Mouse (Mus musculus) megakaryocyte, embryonic 14.5 days (primary cell): ENCODE results near the gene Gm45234. TPM values are rescaled to one million over a fixed set of nuclear protein-coding genes. Genes with fewer than 3 reads are reported as not detected.
"Not testable (repeated sequence)": the region's sequence is repeated elsewhere in the genome, so short reads cannot be mapped to it uniquely, and the experiment has no call there.

Experiments
- H3K27me3 ChIP-seq: replicated peaks from 2 replicates; pipeline ENCODE3; 2012; ENCODE audit warnings: inconsistent platforms
- H3K36me3 ChIP-seq: replicated peaks from 2 replicates; pipeline ENCODE3; 2012; ENCODE audit warnings: low read length, inconsistent platforms, mixed read lengths
- H3K4me1 ChIP-seq: 2 replicates; pipeline ENCODE4 v1.6.1; 2012; ENCODE audit warnings: inconsistent platforms
- H3K4me3 ChIP-seq: replicated peaks from 2 replicates; pipeline ENCODE3; 2012; ENCODE audit warnings: moderate library complexity, mild to moderate bottlenecking, inconsistent platforms
- H3K9me3 ChIP-seq: 2 replicates; pipeline ENCODE4 v1.6.1; 2012; ENCODE audit warnings: inconsistent platforms
- FLI1 ChIP-seq: IDR thresholded peaks from 2 replicates; pipeline ENCODE4 v1.6.1; 2012; ENCODE audit warnings: low read length, inconsistent platforms, mixed read lengths
- GATA1 ChIP-seq: IDR thresholded peaks from 3 replicates; pipeline ENCODE4 v1.6.1; 2012; ENCODE audit warnings: mixed read lengths, low read length, inconsistent platforms, borderline replicate concordance
- polyA plus RNA-seq: library from polyadenylated mRNA; stranded (reverse); fragments of >175 nt; gene quantifications from 2 replicates; pipeline ENCODE4 v1.2.3, GENCODE M21; 2012; ENCODE audit warnings: low replicate concordance; ENCODE audit not compliant: insufficient read depth

The Gm45234 gene
- 43.0 TPM in 1 of 2 replicates, not detected in the other for polyA plus RNA-seq

DNA sequence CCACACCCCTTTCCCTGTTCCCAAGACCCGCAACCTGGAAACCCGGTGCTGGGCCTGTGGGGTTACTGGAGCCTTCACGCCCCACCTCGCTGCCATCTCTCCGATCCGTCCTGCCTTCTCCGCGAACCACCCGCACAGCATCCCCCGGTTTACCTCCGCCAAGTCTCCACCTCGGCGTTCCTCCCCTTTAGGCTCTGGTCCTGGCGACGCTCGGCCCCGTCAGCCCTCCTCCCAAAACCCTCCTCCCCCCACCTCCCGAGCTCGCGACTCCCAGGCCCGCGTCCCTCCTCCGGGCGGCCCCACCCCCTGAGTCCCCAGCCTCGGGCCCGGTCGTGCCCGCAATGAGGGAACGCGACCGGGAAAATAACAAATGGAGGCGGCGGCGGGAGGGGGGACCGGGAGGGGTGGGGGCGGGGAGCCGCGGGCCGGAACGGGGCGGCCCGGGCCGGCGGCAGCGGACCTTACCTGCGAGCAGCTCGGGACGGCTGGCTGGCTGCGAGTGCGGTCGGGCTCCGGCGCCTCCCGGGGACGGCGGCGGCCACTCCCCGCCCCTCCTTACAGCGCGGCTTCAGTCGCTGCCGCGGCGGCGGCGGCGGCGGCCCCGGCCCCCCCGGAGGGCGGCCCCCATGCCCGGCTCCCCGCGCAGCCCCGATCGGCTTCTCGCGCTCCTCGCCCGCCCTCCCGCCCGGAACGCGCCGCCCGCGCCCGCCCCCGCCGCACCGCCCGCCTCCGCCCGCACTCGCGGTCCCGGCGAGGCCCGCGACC, at the start of gene Gm45234, which contains the start of gene Atn1:
Gm45234 (minus strand) TSS at position 191 of the 765 bp plus-strand sequence.
Atn1 (minus strand) TSS at position 694 of the 765 bp plus-strand sequence.
- H3K27me3 ChIP-seq: peaks cover 23% of the 10 kb centered on the region
- peak within 1 kb of the TSS; percentile 97 for H3K4me3 ChIP-seq
- H3K9me3 ChIP-seq: no peaks in the 10 kb centered on the region
- TF ChIP-seq GATA1 (no peak), FLI1 (no peak)
- peaks cover 7% of the 10 kb centered on the region for H3K36me3 ChIP-seq
- H3K4me1 ChIP-seq: peaks cover 55% of the 10 kb centered on the region

DNA sequence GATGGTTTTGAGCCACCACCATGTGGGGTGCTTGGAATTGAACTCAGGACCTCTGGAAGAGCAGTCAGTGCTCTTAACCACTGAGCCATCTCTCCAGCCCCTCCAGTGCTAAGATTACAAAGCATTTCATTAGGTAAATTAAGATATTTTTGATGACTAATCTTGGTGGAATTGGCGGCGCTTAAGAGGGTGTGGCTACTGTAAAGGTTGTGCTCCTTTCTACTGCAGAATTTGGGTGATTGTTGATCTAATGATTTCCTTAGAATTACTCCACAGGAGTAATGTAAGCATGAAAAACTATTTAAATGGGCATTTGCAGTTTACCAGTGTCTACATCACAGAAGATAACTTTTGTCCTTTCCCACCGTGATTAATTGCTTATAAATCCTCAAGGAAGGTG, 48.5 kb upstream of the Gm45234 start:
- Histone ChIP-seq H3K4me1 (peaks cover 44% of the 10 kb centered on the region), H3K9me3 (no peaks in the 10 kb centered on the region), H3K4me3 (no peak overlapping the region), H3K27me3 (no peaks in the 10 kb centered on the region), H3K36me3 (no peaks in the 10 kb centered on the region)
- TF ChIP-seq FLI1 (no peak), GATA1 (no peak)

DNA sequence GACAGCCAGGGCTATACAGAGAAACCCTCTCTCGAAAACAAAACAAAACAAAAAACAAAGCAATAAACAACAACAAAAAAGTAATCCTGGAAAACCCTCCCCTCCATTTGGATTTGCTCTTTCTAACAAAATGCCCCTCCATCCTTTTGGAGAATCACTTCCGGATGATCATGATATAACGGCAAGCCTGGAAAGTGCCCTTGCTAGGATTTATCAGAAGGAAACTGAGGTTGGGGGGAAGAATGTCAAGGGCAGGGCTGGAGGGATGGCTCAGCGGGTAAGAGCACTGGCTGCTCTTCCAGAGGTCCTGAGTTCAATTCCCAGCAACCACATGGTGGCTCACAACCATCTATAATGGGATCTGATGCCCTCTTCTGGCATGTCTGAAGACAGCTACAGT, 47.9 kb upstream of the Gm45234 start:
- H3K27me3 ChIP-seq, H3K9me3 ChIP-seq, H3K4me3 ChIP-seq, H3K36me3 ChIP-seq: not testable (repeated sequence)
- H3K4me1 ChIP-seq: peaks cover 38% of the 10 kb centered on the region

DNA sequence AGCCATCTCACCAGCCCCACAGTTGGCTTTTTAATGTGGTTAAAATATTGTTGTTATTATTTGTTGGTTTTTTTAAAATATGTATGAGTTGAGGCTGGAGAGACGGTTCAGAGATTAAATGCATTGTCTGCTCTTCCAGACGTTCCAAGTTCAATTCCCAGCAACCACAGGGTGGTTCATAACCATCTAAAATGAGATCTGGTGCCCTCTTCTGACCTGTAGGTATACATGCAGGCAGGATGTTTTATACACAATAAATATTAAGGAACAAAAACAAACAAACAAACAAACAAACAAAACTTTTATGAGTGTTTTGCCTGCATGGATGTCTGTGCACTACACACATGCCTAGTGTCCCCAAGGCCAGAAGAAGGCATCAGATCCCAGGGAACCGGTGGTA, 47.2 kb upstream of the Gm45234 start:
- Histone ChIP-seq H3K4me1 (peaks cover 32% of the 10 kb centered on the region), H3K36me3 (no peaks in the 10 kb centered on the region), H3K4me3 (no peak overlapping the region), H3K9me3 (no peaks in the 10 kb centered on the region), H3K27me3 (no peaks in the 10 kb centered on the region)
- no peak for TF ChIP-seq FLI1
- no peak for TF ChIP-seq GATA1

DNA sequence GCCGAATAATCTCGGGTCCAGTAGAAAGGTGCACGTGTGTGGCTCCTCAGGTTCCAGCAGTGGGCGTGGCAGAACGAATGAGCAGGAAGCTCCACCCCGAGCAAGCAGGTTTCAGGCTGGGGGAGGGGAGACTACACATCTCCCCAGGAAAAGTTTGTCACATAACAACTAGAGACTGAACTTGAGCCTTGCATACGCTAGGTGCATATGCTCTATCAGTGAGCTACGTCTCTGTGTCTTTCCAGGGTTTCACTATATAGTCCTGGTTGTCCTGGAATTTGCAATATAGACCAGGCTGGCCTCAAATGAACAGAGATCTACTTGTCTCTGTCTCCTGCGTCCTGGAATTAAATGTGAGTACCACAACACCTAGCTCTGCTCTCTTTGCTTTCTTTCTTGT, 46.6 kb upstream of the Gm45234 start:
- H3K9me3 ChIP-seq, H3K4me3 ChIP-seq, H3K27me3 ChIP-seq, H3K36me3 ChIP-seq: not testable (repeated sequence)
- peaks cover 25% of the 10 kb centered on the region for H3K4me1 ChIP-seq

DNA sequence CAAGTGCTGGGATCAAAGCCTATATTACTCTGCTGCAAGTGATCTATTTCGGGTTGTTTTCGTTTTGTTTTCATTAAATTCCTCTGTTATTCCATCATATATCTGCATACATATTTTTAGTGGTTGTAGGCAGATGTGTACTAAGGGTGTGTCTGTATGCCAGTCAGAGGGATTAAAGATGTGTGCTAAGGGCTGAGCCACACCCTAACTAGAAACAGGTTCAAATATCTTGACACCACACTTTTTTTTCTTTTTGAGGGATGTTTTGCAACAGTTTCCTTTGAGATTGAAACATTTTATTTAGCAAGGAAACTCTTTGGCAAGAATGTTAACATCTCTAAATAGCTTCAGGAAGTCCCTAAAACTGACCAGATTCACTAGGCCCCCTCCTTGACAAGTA, 40.4 kb upstream of the Gm45234 start:
- Histone ChIP-seq H3K9me3 (no peaks in the 10 kb centered on the region), H3K27me3 (peaks cover 4% of the 10 kb centered on the region), H3K36me3 (no peaks in the 10 kb centered on the region), H3K4me3 (no peak overlapping the region), H3K4me1 (no peaks in the 10 kb centered on the region)
- no peak for TF ChIP-seq FLI1
- TF ChIP-seq GATA1: no peak

DNA sequence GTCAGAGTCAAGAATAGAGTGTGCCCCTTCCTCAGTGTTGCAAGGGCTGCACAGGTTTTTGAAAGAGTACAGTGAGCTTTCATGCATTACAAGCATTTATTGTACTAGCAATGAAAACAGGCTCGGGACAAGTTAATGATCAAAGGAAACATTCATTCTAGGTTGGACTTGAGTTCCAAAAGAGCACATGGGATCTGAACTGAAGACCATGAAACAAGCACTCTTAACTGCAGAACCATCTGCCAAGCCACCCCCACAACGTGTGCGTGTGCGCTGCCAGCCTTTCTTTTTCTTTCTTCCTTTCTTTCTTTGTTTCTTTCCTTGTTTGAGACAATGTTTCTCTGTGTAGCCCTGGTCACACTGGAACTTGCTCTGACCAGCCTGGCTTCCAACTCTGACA, 40.0 kb upstream of the Gm45234 start:
- Histone ChIP-seq H3K4me3 (no peak overlapping the region), H3K36me3 (no peaks in the 10 kb centered on the region), H3K27me3 (peaks cover 4% of the 10 kb centered on the region), H3K9me3 (no peaks in the 10 kb centered on the region), H3K4me1 (no peaks in the 10 kb centered on the region)
- no peak for TF ChIP-seq FLI1
- TF ChIP-seq GATA1: no peak

DNA sequence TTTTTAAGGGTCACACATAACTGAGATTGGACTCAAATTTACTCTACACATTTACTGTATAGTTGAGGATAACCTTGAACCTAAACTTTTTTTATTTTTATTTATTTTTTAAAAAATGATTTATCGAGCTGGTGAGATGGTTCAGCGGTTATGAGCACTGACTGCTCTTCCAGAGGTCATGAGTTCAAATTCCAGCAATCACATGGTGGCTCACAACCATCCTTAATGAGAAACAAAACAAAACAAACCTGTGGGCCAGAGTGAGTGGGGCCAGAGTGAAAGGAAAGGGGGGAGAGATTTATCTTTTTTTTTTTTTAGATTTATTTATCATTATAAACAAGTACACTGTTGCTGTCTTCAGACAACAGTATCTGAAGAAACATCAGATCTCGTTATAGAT, 36.1 kb upstream of the Gm45234 start:
- Histone ChIP-seq H3K9me3 (no peaks in the 10 kb centered on the region), H3K27me3 (peaks cover 4% of the 10 kb centered on the region), H3K36me3 (no peaks in the 10 kb centered on the region), H3K4me3 (no peak overlapping the region), H3K4me1 (peaks cover 3% of the 10 kb centered on the region)
- no peak for TF ChIP-seq FLI1
- no peak for TF ChIP-seq GATA1

DNA sequence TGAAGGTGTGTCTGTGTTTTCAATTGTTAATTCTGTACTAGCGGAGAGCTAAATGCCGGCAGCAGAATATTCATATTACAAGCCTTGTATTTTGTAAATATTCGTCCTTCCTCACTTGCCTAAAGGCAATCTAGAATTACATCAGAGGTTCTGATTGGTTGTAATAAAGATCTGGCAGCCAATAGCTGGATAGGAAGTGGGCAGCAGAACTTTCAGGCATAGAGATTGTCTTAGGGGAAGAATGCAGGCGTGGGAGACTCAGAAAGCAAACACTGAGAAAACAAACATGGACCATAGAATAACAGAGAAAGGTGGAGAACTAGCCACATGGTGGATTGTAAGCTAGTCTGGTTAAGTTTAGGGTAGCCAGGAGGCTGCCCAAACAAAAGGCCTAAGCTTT, 34.3 kb upstream of the Gm45234 start:
- TF ChIP-seq FLI1 (no peak), GATA1 (no peak)
- H3K27me3 ChIP-seq: peaks cover 4% of the 10 kb centered on the region
- H3K36me3 ChIP-seq: no peaks in the 10 kb centered on the region
- peaks cover 6% of the 10 kb centered on the region for H3K4me1 ChIP-seq
- no peaks in the 10 kb centered on the region for H3K9me3 ChIP-seq
- H3K4me3 ChIP-seq: no peak overlapping the region

DNA sequence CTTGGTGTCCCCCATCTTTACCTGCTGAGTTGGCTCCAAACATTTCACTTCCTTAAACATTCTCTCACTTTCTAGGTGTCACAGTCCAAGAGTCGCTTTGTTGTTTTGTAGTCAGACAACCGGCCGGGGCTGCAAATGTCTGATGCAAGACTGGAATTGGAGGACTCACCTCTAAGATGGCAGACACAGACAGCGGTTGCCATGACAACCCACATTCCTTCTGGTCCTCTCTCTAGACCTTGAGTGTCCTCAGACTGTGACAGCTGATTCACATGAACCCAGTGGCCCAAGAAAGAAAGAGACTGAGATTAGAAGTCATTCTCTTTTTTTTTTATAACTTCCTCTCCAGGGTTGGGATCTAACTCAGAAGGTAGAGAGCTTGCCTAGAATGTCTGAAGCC, 33.7 kb upstream of the Gm45234 start:
- H3K36me3 ChIP-seq: no peaks in the 10 kb centered on the region
- H3K9me3 ChIP-seq: no peaks in the 10 kb centered on the region
- no peak overlapping the region for H3K4me3 ChIP-seq
- H3K27me3 ChIP-seq: peaks cover 4% of the 10 kb centered on the region
- peaks cover 6% of the 10 kb centered on the region for H3K4me1 ChIP-seq
- TF ChIP-seq GATA1 (no peak), FLI1 (no peak)

DNA sequence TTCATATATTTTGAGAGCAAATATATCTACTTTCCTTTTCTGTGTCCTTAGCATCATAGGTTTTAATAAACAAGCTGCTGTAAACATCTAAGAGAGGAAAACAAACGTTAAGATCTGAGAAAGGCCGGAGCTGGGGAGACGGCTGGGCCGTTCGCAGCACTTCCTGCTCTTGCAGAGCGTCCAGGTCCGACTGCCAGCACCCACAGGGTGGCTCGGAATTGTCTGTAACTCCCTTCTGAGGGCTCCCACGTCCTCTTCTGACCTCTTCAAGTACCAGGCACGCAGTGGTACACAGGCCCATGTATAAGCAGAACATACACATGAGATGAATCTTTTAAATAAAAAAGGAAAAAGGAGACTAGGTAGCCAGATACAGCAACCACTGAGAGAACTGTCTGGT, 31.9 kb upstream of the Gm45234 start:
- no peak for TF ChIP-seq FLI1
- no peak for TF ChIP-seq GATA1
- Histone ChIP-seq H3K27me3 (peaks cover 2% of the 10 kb centered on the region), H3K36me3 (no peaks in the 10 kb centered on the region), H3K4me3 (no peak overlapping the region), H3K9me3 (no peaks in the 10 kb centered on the region), H3K4me1 (peaks cover 8% of the 10 kb centered on the region)
